Mouse (Mus musculus): ENCODE results near the gene Tmem132b. TPM values are rescaled to one million over a fixed set of nuclear protein-coding genes. Genes with fewer than 3 reads are reported as not detected.

Tmem132b gene
- total RNA-seq, 2 experiments from 2014 or later = not detected

Other genes with a start within 250 kb of the Tmem132b start
- gene Scarb1, start 190.7 kb upstream of the Tmem132b start, total RNA-seq (2014; fragmentation: Nextera tagmentation) = 80.2 and 145 TPM in 2 replicates
- 49.0 and 53.9 TPM in 2 replicates for gene Scarb1, start 190.7 kb upstream of the Tmem132b start, total RNA-seq (2017)
- 0.96 TPM in 1 of 2 replicates, not detected in the other for gene Gm10382, start 142.5 kb upstream of the Tmem132b start, total RNA-seq (2014; fragmentation: Nextera tagmentation)
- gene Gm10382, start 142.5 kb upstream of the Tmem132b start, total RNA-seq (2017) = 0.26 TPM in 1 of 2 replicates, not detected in the other
- gene Ubc, start 141.6 kb upstream of the Tmem132b start, total RNA-seq (2014; fragmentation: Nextera tagmentation) = 126 and 139 TPM in 2 replicates
- 236 and 280 TPM in 2 replicates for gene Ubc, start 141.6 kb upstream of the Tmem132b start, total RNA-seq (2017)
- gene Dhx37, start 97.7 kb upstream of the Tmem132b start, total RNA-seq (2014; fragmentation: Nextera tagmentation) = 16.8 and 25.8 TPM in 2 replicates
- gene Dhx37, start 97.7 kb upstream of the Tmem132b start, total RNA-seq (2017) = 53.0 and 56.7 TPM in 2 replicates
- 43.5 and 68.5 TPM in 2 replicates for gene Bri3bp, start 90.2 kb upstream of the Tmem132b start, total RNA-seq (2014; fragmentation: Nextera tagmentation)
- gene Bri3bp, start 90.2 kb upstream of the Tmem132b start, total RNA-seq (2017) = 24.4 and 25.4 TPM in 2 replicates
- gene Aacs, start 56.0 kb upstream of the Tmem132b start, total RNA-seq (2014; fragmentation: Nextera tagmentation) = 10.3 and 15.1 TPM in 2 replicates
- 11.7 and 12.2 TPM in 2 replicates for gene Aacs, start 56.0 kb upstream of the Tmem132b start, total RNA-seq (2017)